Comparison of ENCODE assay signal across 20 mouse cellular contexts in genomic region chr10:17493137-17493536, GRCm38 (mm10).
"Had no signal": no experiment of that assay in that cellular context is flagged by ENCODE, and none has a peak within 500 bp of the region (broad histone marks: within the 10 kb centered on the region; RNA-seq: fewer than 3 reads in every experiment).

No protein-coding gene starts in this region.

- H3K4me1 ChIP-seq: limb, embryonic 10.5 days; limb, embryonic 13.5 days; lung, embryonic 15.5 days; stomach, embryonic 15.5 days had no signal

- H3K9me3 ChIP-seq: limb, embryonic 10.5 days; limb, embryonic 13.5 days; liver, embryonic 12.5 days; liver, embryonic 15.5 days; lung, embryonic 15.5 days; stomach, embryonic 15.5 days had no signal

- H3K36me3 ChIP-seq: limb, embryonic 10.5 days; limb, embryonic 13.5 days; liver, embryonic 12.5 days; liver, embryonic 15.5 days; lung, embryonic 15.5 days; stomach, embryonic 15.5 days had no signal

- H3K4me2 ChIP-seq: limb, embryonic 13.5 days; liver, embryonic 12.5 days; liver, embryonic 15.5 days; lung, embryonic 15.5 days; midbrain, embryonic 11.5 days; stomach, embryonic 15.5 days had no signal

- ATAC-seq: liver, embryonic 12.5 days had no signal

- DNase-seq: kidney, postnatal 14 days; kidney, postnatal 4 days; layer of hippocampus, adult 9-11 months; liver; lung, adult 18-20 months; lung, postnatal 10 days; lung, postnatal 36 days; midbrain, embryonic 14.5 days; retina, postnatal 1 day; right cerebral cortex, postnatal 25 days; spleen, adult 18-20 months; thymus, postnatal 36 days had no signal

- H3K9ac ChIP-seq: limb, embryonic 13.5 days; liver, embryonic 12.5 days; liver, embryonic 15.5 days; lung, embryonic 15.5 days; stomach, embryonic 15.5 days had no signal

- H3K27me3 ChIP-seq: limb, embryonic 13.5 days; liver, embryonic 12.5 days; liver, embryonic 15.5 days; lung, embryonic 15.5 days; megakaryocyte, embryonic 14.5 days; stomach, embryonic 15.5 days had no signal

- H3K4me3 ChIP-seq: limb, embryonic 10.5 days; limb, embryonic 13.5 days; liver, embryonic 12.5 days; liver, embryonic 15.5 days; lung, embryonic 15.5 days; megakaryocyte, embryonic 14.5 days; stomach, embryonic 15.5 days had no signal

- H3K27ac ChIP-seq: limb, embryonic 10.5 days; limb, embryonic 13.5 days; liver, embryonic 12.5 days; liver, embryonic 15.5 days; lung, embryonic 15.5 days; stomach, embryonic 15.5 days had no signal
